Mouse (Mus musculus) kidney, embryonic 14.5 days (tissue): ENCODE results near the gene Gstt2. TPM values are rescaled to one million over a fixed set of nuclear protein-coding genes. Genes with fewer than 3 reads are reported as not detected.

Experiments used
- ATAC-seq: fragments of 200-750 bp; cut with Nextera tagmentation; 2 replicates; pipeline ENCODE4 v1.8.0; 2017; ENCODE audit warnings: moderate number of reproducible peaks, mild to moderate bottlenecking, moderate TSS enrichment, moderate library complexity; ENCODE audit not compliant: low FRiP score, low TSS enrichment
- H3K27ac ChIP-seq: fragments of 300-500 bp; sonication (generic); 2 replicates; pipeline ENCODE4 v1.5.1; 2014; ENCODE audit warnings: low read depth, mild to moderate bottlenecking, low read length, moderate library complexity, mixed read lengths
- H3K27me3 ChIP-seq: fragments of 300-500 bp; sonication (generic); 2 replicates; pipeline ENCODE4 v1.6.1; 2014; ENCODE audit warnings: mild to moderate bottlenecking, low read length; ENCODE audit not compliant: control insufficient read depth, insufficient read depth
- H3K36me3 ChIP-seq: fragments of 300-500 bp; sonication (generic); 2 replicates; pipeline ENCODE4 v1.6.1; 2014; ENCODE audit warnings: low read length, mixed read lengths; ENCODE audit not compliant: control insufficient read depth, insufficient read depth
- H3K4me1 ChIP-seq: fragments of 300-500 bp; sonication (generic); 2 replicates; pipeline ENCODE4 v1.6.1; 2014; ENCODE audit warnings: low read length, mixed read lengths; ENCODE audit not compliant: control insufficient read depth, insufficient read depth
- H3K4me2 ChIP-seq: fragments of 300-500 bp; sonication (generic); replicated peaks from 2 replicates; pipeline ENCODE4 v1.6.1; 2014; ENCODE audit warnings: low read depth, mild to moderate bottlenecking, low read length
- H3K4me3 ChIP-seq: fragments of 300-500 bp; sonication (generic); 2 replicates; pipeline ENCODE4 v1.5.1; 2014; ENCODE audit warnings: mild to moderate bottlenecking, low read length
- H3K9ac ChIP-seq: fragments of 300-500 bp; sonication (generic); 2 replicates; pipeline ENCODE4 v1.6.1; 2014; ENCODE audit warnings: low read depth, mild to moderate bottlenecking, low read length, moderate library complexity
- H3K9me3 ChIP-seq: fragments of 300-500 bp; sonication (generic); 2 replicates; pipeline ENCODE4 v1.6.1; 2016; ENCODE audit warnings: low read length; ENCODE audit not compliant: control insufficient read depth
- WGBS: fragments of 180-500 bp; shearing (Covaris S2); extraction: QIAGEN DNeasy Blood & Tissue Kit; methylation state at CpG from one replicate; pipeline ENCODE4 v1.1.7; 2014; 5-methylcytosine and 5-hydroxymethylcytosine counted together
- polyA plus RNA-seq: library from polyadenylated mRNA; unstranded; fragments of >200 nt; fragmentation: Nextera tagmentation; extraction: Ambion mirVana; gene quantifications from 2 replicates; pipeline ENCODE4 v1.2.1, GENCODE M21; 2014

Gstt2 gene
- polyA plus RNA-seq, 1 experiment from 2014 or later: 28.2 TPM

GRCm38 (mm10) chr10:75823782-75824181, 13.4 kb downstream of the Gstt2 start:
- 79% methylated on average over 1 of the region's 1 CpGs for WGBS
- H3K4me3 ChIP-seq: no peak overlapping the region
- H3K36me3 ChIP-seq: no peaks in the 10 kb centered on the region
- ATAC-seq: no peak
- H3K4me1 ChIP-seq: no peaks in the 10 kb centered on the region
- no peak overlapping the region for H3K4me2 ChIP-seq
- no peaks in the 10 kb centered on the region for H3K27me3 ChIP-seq
- no peak overlapping the region for H3K9ac ChIP-seq
- H3K27ac ChIP-seq: no peak overlapping the region
- peaks cover 4% of the 10 kb centered on the region; the same call in 1 of the 2 replicates for H3K9me3 ChIP-seq

- H3K4me3 ChIP-seq: no peak within 1 kb of the TSS
- H3K4me2 ChIP-seq: no peak within 1 kb of the TSS
- 90% methylated on average over 2 of the region's 2 CpGs for WGBS
- no peaks in the 10 kb centered on the region for H3K27me3 ChIP-seq
- H3K27ac ChIP-seq: no peak within 1 kb of the TSS
- no peak for ATAC-seq
- H3K9ac ChIP-seq: no peak within 1 kb of the TSS
- no peaks in the 10 kb centered on the region for H3K4me1 ChIP-seq
- peaks cover 4% of the 10 kb centered on the region; the same call in 1 of the 2 replicates for H3K9me3 ChIP-seq
- H3K36me3 ChIP-seq: no peaks in the 10 kb centered on the region
Measured at GRCm38 (mm10) chr10:75822443-75822842, 14.8 kb downstream of the Gstt2 start, which contains the start of gene Gstt4. Gstt4 (minus strand) TSS chr10:75822543.

GRCm38 (mm10) chr10:75819882-75820281, 17.3 kb downstream of the Gstt2 start:
- no peak overlapping the region for H3K4me3 ChIP-seq
- WGBS: 79% methylated on average over 5 of the region's 5 CpGs
- no peaks in the 10 kb centered on the region for H3K4me1 ChIP-seq
- H3K36me3 ChIP-seq: no peaks in the 10 kb centered on the region
- no peak for ATAC-seq
- H3K9ac ChIP-seq: no peak overlapping the region
- peaks cover 4% of the 10 kb centered on the region; the same call in 1 of the 2 replicates for H3K9me3 ChIP-seq
- no peak overlapping the region for H3K27ac ChIP-seq
- no peaks in the 10 kb centered on the region for H3K27me3 ChIP-seq
- H3K4me2 ChIP-seq: no peak overlapping the region

- no peaks in the 10 kb centered on the region for H3K36me3 ChIP-seq
- H3K9ac ChIP-seq: no peak overlapping the region
- H3K27me3 ChIP-seq: no peaks in the 10 kb centered on the region
- no peaks in the 10 kb centered on the region for H3K4me1 ChIP-seq
- H3K4me3 ChIP-seq: no peak overlapping the region
- WGBS: 64% methylated on average over 10 of the region's 10 CpGs
- no peak overlapping the region for H3K4me2 ChIP-seq
- no peak for ATAC-seq
- H3K27ac ChIP-seq: no peak overlapping the region
- H3K9me3 ChIP-seq: peaks cover 4% of the 10 kb centered on the region; the same call in 1 of the 2 replicates
Measured at GRCm38 (mm10) chr10:75818641-75819040, 18.6 kb downstream of the Gstt2 start.

DNA sequence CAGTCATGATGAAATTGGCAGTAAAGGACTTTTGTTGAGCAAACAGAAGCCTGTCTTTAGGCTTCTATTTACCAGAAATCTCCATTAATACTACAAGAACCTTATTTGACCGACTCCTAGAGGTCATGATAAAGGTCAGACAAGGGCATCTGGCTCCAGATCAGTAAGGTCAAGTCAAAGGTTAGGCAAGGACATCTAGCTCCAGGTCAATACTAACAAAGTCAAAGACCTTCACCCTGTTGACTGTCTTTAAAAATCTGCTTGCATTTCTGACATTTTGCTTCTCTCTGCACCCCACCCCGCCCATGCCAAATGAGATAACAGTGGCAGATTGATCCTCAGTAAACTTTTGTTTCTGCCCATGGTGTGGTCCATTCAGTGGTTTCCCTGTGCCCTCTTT, 33.0 kb downstream of the Gstt2 start:
- no peak overlapping the region for H3K4me3 ChIP-seq
- WGBS: 64% methylated on average over 2 of the region's 2 CpGs
- no peak overlapping the region for H3K27ac ChIP-seq
- no peak overlapping the region for H3K9ac ChIP-seq
- H3K27me3 ChIP-seq: no peaks in the 10 kb centered on the region
- H3K9me3 ChIP-seq: no peaks in the 10 kb centered on the region
- H3K4me2 ChIP-seq: no peak overlapping the region
- H3K36me3 ChIP-seq: no peaks in the 10 kb centered on the region
- ATAC-seq: no peak
- no peaks in the 10 kb centered on the region for H3K4me1 ChIP-seq

DNA sequence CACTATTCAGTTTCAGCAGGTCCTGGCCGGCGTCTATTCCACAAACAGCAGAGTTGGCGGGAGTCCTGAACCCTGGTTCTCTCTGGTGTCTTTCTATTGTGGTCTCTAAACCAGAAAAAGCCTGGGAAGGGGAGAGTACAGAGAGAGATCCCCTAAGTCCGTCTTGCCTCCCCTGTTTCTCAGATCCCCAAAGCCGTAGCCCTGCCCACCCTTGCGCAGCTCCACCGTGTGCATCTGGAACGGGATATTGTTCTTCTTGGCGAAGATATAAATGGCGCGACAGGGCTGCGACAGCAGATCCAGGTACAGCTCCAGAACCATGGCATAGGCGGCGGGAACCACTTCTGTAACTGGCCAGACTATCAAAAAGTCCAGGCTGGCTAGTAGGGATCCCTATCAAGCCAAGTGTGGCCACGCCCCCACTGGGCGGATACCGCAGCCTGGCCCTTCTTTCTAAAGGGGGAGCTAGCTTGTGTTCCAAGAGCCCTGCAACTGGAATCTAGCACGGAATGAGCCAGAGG, 39.0 kb downstream of the Gstt2 start, which contains the start of gene Gstt1:
Gene Gstt1 (minus strand): TSS at position 409 of the 521 bp plus-strand sequence.
- peak within 1 kb of the TSS; percentile 46 for H3K4me3 ChIP-seq
- ATAC-seq: peak; percentile 61; the same call in 1 of the 2 replicates
- 3% methylated on average over 18 of the region's 18 CpGs for WGBS

GRCm38 (mm10) chr10:75797619-75798175, 39.5 kb downstream of the Gstt2 start:
- Histone ChIP-seq H3K36me3 (no peaks in the 10 kb centered on the region), H3K4me2 (peak overlapping the region; percentile 73), H3K4me3 (peak overlapping the region; percentile 46), H3K27me3 (no peaks in the 10 kb centered on the region), H3K9ac (peak overlapping the region; percentile 53), H3K9me3 (no peaks in the 10 kb centered on the region), H3K4me1 (peaks cover 6% of the 10 kb centered on the region), H3K27ac (no peak overlapping the region)
- no peak for ATAC-seq
- WGBS: 5% methylated on average over 12 of the region's 12 CpGs

More for the DNA sequence above, 39.0 kb downstream of the Gstt2 start, which contains the start of gene Gstt1:
- Histone ChIP-seq H3K4me1 (peaks cover 6% of the 10 kb centered on the region), H3K27ac (no peak within 1 kb of the TSS), H3K9me3 (no peaks in the 10 kb centered on the region), H3K36me3 (no peaks in the 10 kb centered on the region), H3K4me2 (peak within 1 kb of the TSS; percentile 73), H3K27me3 (no peaks in the 10 kb centered on the region), H3K9ac (peak within 1 kb of the TSS; percentile 53)

GRCm38 (mm10) chr10:75796731-75797516, 40.3 kb downstream of the Gstt2 start:
- Histone ChIP-seq H3K4me3 (peak overlapping the region; percentile 46), H3K36me3 (no peaks in the 10 kb centered on the region), H3K4me2 (peak overlapping the region; percentile 73), H3K9ac (no peak overlapping the region), H3K4me1 (peaks cover 6% of the 10 kb centered on the region), H3K27me3 (no peaks in the 10 kb centered on the region), H3K9me3 (no peaks in the 10 kb centered on the region), H3K27ac (no peak overlapping the region)
- WGBS: 46% methylated on average over 11 of the region's 11 CpGs
- ATAC-seq: no peak

DNA sequence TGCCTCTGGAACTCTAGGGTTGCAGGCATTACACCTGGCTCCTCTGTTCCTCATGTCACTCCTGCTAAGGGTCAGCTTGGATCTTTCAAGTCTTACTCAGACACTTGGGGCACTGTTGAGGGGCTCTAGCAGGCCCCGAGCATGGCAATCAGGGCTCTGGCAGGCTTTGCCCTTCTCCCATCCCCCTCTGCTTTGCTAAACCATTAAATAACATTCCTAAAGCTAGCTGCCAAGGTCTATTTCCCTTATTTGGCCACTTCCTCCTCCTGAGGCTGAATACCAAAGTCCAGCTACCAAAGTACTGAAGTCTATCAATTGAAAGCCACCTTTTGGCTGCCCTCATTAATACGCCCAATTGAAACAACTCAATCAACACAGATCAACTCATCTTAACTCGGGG, 42.3 kb downstream of the Gstt2 start:
- Histone ChIP-seq H3K36me3 (no peaks in the 10 kb centered on the region), H3K27ac (0 out of 2 replicates have a peak overlapping the region, but pooled peaks have one; percentile 15)
- no peak for ATAC-seq

More for the DNA sequence above, 42.3 kb downstream of the Gstt2 start:
- H3K4me1 ChIP-seq: peaks cover 6% of the 10 kb centered on the region
- no peak overlapping the region for H3K4me2 ChIP-seq
- H3K27me3 ChIP-seq: no peaks in the 10 kb centered on the region
- no peak overlapping the region for H3K9ac ChIP-seq
- H3K4me3 ChIP-seq: no peak overlapping the region
- no peaks in the 10 kb centered on the region for H3K9me3 ChIP-seq
- 26% methylated on average over 3 of the region's 3 CpGs for WGBS
